Mouse (Mus musculus) mouse embryonic stem cell (cell line): ENCODE measurements around the gene Trmt61a.
"Not testable (repeated sequence)": the region's sequence is repeated elsewhere in the genome, so short reads cannot be mapped to it uniquely, and the experiment has no call there.

Experiments
- in situ Hi-C, 2 experiments: fragments of 300-500 bp; cut with MboI; formaldehyde crosslinking; loops; 1 replicate in 1 of 2; 3 replicates in 1 of 2; pipeline ENCODE4 v1.14.3; 2019 to 2020; ENCODE audit warnings: low sequenced_read_pairs in 2 of 2, low pct_unique_long_range_greater_than_20kb in 1 of 2, mixed read lengths in 1 of 2; ENCODE audit not compliant: unreplicated experiment in 1 of 2

Gene Trmt61a

DNA sequence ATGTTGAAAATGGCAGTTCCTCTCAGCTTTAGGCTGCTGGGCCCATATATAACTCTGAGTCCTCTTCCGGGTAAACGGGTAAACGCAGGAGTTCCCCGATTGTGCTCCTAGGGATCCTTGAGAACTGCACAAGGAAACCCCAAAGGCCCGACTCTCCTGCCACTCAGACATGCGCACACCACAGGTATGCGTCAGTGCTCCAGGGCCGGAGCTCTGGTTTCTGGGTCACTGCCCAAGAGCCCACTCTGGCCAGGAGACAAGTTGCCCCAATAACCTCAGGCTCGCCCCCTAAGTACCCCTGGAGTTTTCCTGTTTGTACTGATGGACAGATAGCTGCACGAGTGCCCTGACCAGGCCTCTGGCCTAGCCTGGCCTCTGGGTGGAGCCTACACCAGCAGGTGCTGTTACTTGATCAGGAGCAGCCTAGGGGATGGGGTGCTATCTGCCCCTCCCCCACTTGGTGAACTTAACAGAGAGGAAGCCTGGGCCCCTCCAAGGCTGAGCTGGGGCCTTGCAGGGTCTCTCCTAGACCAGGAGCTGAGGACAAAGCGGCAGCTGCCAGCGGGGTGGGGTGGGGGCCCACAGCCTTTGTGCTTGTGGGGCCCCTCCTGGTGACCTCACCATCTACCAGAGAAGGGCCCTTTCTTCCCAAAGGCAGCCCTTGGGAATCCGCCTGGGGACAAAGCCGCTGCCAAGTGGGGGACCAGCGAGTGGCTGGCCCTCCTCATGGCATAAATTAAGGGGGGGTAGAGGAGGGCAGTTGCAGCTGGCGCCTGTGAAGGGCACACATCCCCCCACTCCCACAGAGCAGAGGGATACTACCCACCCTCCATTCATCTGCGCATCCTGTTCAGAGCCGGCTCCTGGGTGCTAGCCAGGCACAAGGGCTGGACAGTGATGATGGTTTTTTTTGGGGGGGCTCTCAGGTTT lies 15.7 kb downstream of the Trmt61a start:
- in situ Hi-C loops = no loop called here

GRCm38 (mm10) chr12:111694271-111694781 lies 16.4 kb downstream of the Trmt61a start:
- in situ Hi-C loops = no loop called here

DNA sequence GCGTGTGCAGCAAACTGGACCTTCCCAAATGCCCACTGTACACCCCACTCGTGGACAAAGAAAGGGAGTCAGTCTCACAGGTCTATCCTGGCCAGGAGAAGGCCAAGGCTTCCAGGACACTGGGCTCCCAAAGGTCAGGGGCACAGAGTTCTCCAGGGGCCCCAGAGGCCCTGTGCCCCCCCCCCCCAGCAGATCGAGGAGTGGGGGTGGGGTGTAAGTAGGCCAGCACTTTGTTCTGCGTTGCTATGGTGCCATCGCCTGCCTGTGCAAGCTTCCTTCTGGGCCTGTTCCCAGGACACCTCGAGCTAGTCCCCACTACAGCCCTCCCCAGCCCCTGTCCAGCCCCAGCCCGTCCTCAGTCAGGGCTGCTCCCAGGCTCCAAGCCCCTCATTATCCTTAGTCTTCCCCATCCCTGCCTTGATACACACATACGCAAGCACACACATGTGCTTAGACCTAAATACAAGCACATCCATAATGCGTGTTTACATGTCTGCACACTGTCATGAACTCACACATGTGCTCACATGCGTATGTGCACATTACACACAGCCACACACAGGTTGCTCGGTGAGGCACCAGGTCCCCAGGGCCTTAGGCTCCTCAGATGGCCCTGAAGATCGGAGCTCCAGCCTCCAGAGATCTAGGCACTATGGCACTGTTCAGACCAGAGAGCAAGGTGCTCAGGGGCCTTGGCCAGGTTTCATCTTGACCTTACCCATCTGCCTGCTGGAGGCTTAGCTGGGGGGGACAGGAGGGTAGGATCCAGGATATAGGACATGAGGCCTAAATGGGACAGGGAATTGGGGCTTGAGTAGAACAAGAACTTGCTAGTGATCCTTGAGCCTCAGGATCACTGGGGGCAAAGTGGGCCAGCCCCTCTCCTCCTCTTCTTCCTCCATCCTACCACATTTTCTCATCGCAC lies 17.2 kb downstream of the Trmt61a start:
- in situ Hi-C loops = loop anchor here in 1 of 2 experiments (5.0 kb wide), 1 partner anchor 38 kb away; no protein-coding TSS in a partner anchor

- in situ Hi-C loops = loop anchor here in 1 of 2 experiments (5.0 kb wide), 1 partner anchor 39 kb away; no protein-coding TSS in a partner anchor
These were observed 18.3 kb downstream of the Trmt61a start for GRCm38 (mm10) chr12:111696239-111696638.

DNA sequence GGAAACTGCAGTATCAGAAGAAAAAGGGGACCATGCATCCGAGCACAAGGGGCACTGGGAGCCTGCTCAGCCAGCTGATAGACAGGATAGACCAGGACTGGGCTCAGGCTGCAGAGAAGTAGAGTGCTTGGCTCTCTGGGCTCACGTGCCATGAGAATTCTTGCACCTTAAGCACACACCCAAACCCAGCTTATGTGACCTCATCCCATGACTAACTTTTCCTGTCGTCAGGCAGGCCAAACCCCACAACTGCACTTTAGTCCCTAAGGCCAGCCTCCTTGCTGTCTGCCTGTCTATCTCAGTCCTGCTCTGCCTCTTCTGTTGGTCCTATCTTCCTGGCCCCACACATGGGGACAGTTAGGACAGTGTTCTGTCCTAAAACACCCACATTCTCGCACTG lies 19.8 kb downstream of the Trmt61a start:
- in situ Hi-C loops = loop anchor here in 1 of 2 experiments (5.0 kb wide), 1 partner anchor 40 kb away; no protein-coding TSS in a partner anchor

GRCm38 (mm10) chr12:111698346-111698913 lies 20.5 kb downstream of the Trmt61a start:
- in situ Hi-C loops = loop anchor here in 1 of 2 experiments (5.0 kb wide), 1 partner anchor 41 kb away; no protein-coding TSS in a partner anchor

- in situ Hi-C loops = loop anchor here in 1 of 2 experiments (5.0 kb wide), 1 partner anchor 42 kb away; no protein-coding TSS in a partner anchor
These were observed 21.6 kb downstream of the Trmt61a start for GRCm38 (mm10) chr12:111699542-111699941.

DNA sequence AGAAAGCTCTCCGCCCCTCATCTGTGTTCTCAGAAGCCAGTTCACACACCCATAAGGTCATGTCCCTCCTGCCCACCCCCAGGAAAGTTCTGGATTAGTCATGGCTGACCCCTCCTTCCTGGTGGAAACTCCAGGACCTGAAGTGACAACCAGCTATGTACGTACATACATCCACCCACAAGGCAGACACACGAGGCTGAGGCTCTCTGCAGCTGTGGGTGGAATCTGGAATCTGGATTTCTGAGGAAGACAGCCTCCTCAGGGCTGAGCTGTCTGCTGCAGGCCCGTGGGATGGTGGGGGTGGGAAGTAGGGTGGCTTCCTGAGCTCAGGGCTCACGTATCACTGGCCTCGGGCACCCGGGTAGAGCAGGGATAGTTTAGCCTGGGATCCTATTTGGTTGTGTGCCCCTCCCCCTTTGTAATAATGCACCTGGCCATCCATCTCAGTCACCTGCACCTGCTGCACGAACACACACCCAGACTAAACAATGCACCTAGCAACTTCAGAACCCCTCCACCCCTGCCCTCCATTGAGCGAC lies 23.1 kb downstream of the Trmt61a start:
- in situ Hi-C loops = no loop called here

DNA sequence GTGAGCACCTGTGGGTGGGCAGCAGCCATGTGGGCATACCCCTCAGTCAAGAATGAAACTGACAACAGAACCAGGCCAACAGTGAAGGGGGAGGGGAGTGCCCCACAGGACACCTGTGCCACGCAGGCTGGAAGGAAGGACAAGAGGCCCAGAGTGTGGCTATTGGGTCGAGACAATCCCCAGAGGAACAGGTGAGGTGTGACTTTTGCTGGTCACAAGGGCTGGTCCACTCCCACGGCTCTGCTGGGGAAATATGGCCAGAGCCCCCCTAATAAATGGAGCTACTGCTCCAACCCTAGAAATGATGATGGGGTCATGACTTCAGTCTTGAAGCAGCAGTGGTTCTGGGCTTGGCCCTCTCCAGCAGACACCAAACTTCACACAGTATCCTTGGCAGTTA lies 25.4 kb downstream of the Trmt61a start:
- in situ Hi-C loops = no loop called here

DNA sequence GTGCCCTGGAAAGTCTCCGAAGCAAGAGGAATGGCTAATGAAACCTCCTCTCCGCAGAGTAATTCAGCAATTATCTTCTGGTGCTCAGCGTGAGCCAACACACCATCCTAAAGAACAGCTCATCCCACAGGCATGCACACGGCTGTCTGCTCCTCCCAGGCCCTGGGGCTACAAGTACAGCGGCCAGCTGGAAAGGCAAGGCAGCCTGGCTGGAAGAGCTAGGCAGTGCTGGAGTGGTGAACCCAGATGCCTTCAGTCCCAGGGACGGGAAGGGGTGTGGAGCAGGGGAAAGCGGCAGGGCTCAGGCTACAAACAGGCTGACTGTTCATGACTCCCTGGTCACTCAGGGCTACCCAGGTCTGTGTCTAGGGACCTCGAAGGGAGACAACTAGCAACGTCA lies 26.7 kb downstream of the Trmt61a start:
- in situ Hi-C loops = no loop called here

DNA sequence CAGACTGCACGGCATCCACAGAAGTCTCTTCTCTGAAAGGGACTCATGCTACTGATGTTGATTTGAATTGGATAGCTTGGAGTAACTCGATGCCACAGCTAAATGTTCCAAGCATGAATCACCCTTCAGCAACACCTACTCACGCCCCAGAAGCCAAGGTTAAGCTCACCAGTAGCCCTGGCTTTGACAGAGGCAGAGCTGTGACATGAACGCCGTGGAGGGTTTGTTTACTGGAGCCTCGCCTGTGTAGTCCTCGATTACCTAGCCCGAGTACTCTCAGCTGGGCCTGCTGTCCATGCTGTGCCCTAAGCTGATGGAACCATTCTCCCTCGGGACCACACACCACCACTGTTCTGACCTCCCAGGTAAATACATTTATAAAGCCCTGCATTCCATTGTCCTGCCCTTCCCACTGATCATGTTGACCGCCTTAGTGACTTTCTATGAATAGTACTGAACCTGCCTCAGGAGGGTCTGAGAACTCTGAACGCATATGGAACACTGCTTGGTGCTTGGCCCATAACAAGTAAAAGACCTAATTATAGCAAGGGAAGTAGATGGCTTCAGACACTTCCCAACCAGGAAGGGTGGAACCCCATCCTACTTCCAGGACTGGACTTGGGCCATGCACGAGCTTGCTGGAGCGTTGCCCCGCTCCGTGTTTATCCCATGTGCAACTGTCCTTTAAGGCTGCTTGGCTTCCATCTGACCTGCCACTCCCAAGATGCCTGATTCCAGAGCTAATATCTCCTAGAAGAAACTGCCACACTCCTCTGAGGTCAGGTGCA lies 27.5 kb downstream of the Trmt61a start:
- in situ Hi-C loops = no loop called here

DNA sequence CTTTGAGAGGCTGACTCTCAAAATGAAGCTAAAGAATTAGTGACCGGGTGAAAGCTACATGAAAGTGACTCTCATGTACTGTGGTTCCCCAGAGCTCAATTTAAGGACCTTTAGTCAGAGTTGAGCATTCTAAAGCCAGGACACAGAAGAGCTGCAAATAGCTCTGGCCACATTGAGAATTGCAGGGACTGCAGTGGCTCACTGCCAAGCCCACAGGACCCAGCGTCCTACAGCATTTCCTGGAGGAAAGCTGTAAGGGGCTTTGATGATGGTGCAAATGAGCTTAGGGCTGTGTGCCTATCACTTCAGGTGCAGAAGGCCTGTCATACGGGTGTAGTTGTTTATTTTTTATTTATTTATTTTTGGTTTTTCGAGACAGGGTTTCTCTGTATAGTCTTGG lies 30.3 kb downstream of the Trmt61a start:
- in situ Hi-C loops = no loop called here

DNA sequence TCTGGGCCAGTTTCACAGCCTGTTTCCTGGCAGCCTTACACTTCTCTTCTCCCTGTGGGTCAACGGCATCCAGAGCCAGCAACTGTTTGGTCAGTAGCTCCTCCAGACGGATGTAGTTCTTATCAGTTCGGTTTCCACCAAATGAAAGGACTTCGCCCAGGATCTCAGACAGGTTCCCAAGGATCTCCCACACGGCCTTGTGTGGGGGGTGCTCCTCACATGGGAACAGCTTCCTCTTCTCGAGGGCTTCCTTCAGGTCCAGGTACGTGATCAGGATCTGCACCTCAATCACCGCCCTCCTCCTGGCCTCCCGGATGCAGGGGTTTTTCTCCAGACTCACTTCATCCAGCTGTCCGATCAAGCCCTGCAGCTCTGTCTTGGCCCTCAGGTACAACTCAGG lies 32.2 kb downstream of the Trmt61a start:
- in situ Hi-C loops = no loop called here

DNA sequence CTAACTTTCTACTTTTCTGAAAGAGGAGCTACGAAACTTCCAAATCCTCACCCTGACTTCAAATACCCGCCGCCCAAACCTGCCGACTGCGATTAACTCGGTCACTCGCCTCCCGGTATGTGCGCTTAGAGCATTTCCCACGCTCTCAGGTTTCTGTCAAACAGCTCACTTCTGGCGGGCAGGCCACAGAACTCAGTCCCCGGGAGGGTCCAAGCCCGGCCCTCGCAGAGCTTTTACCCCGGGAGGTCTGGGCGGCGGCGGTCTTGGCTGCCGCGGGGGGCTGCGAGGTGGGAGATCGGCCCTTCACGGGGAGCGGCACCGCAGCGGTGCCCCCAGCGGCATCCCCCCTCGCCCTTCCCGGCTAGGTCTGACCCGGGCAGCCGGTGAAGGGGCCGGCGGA lies 34.6 kb downstream of the Trmt61a start:
- in situ Hi-C loops = no loop called here

DNA sequence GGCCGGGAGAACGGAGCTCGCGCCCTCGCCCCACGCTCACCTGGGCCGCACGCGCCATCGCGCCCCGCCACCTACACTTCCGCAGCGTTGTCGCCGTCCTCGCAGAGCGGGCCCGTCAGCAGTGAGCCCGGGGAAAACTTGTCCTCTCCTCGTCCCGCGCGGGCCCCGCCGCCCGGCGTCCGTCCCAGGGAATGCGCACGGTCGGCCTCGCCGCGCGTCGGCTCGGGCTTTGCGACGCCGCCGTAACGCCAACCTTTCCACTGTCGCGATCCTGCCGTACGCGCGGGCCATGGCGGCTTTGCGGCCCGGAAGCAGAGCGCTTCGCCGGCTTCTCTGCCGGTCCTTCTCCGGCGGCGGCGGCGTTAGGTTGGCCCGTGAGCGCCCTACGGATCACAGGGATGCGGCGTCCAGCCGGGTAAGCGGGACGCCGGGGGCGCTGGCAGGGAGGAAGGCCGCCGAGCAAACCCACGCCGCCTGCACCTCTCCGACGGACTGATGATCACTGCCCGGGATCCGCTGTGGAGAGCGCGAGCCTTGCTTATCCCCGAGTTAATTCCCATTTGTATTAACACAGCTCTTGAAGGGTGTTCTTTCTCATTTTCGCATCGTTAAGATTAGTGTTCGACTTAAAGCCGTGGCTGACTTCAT lies 35.2 kb downstream of the Trmt61a start, which contains the start of the genes Bag5 and Apopt1:
Bag5 (minus strand) TSS at position 254 of the 648 bp plus-strand sequence.
Apopt1 (plus strand) TSS at position 258 of the 648 bp plus-strand sequence.
- in situ Hi-C loops = no loop called here

DNA sequence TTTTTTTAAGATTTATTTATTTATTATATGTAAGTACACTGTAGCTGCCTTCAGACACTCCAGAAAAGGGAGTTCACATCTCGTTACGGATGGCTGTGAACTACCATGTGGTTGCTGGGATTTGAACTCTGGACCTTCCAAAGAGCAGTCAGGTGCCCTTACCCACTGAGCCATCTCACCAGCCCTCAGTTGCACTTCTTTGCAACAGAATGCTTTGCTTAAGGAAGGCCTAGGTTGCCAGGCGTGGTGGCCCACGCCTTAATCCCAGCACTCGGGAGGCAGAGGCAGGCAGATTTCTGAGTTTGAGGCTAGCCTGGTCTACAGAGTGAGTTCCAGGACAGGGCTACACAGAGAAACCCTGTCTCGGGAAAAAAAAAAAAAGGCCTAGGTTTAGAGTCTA lies 36.0 kb downstream of the Trmt61a start:
- in situ Hi-C loops = not testable (repeated sequence)

- in situ Hi-C loops = no loop called here
These were observed 38.6 kb downstream of the Trmt61a start for GRCm38 (mm10) chr12:111716505-111716904.
